Mouse (Mus musculus): ENCODE data around the gene Fgfr2.
A peak's percentile ranks its signal among the peaks of the same experiment; 100 is the strongest.

Fgfr2 gene

GRCm38 (mm10) chr7:133123244-133123998 lies at the start of gene Fgfr2:
Gene Fgfr2 (minus strand): TSS chr7:133123350.
- peak; percentile 85 to 90 for DNase-seq

GRCm38 (mm10) chr7:133171403-133172032 lies 48.4 kb upstream of the Fgfr2 start:
- DNase-seq, result peak; percentile 44 to 49

DNA sequence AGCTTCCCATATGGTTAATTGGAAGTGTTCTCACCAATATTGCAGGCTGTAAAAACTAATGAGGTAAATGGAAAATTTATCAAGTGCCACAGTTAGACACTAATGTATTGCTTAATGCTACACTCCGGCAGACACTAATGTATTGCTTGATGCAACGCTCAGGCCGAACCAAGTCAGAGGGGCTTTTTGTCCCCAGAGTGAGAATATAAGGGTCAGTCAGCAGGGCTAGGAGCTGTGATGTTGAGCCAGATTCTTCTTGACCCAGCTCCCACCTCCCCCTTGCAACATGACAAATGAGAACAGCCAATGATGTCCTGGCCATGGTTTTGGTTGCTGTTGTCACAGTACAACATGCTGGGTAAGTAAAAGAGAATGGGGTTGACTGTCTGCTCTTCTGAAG lies 45.8 kb upstream of the Fgfr2 start:
- no peak for DNase-seq

DNA sequence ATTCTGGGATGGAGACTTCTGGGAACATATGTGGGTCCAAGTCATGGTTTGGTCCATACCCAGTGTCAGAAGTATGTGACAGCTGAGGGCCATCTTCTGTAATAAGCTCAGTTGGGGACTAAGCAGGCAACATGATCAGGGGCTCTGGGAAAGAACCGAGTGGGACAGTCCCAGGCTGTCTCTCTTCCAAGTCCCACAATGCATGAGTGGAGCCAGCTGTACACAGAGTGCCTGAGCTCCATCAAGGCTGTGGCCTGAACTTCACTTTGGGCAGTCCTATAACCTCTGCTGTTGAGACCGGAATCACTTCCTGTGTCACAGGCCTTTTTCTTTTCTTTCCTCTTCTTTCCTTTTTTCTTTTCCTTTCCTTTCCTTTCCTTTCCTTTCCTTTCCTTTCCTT lies 44.8 kb upstream of the Fgfr2 start:
- DNase-seq, result no peak

DNA sequence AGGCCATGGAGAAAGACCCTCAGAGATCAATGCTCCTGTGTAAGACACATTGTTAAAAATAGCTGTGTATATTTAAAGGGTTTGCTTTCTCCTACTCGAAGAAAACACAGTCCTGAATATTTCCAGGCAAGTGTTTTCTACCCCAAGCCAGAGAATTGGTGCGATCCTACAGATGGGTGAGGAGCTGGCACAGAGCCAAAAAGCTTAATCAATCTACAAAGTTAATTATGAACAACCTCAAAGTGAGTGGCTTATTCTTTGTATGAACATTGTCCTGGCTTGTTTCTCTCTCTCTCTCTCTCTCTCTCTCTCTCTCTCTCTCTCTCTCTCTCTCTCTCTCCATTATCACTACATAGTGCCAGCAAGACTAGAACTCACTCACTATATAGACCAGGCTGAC lies 41.6 kb upstream of the Fgfr2 start:
- peak; percentile 28 to 56 for DNase-seq

- no peak for DNase-seq
These were observed 39.9 kb upstream of the Fgfr2 start for GRCm38 (mm10) chr7:133163011-133163410.

DNA sequence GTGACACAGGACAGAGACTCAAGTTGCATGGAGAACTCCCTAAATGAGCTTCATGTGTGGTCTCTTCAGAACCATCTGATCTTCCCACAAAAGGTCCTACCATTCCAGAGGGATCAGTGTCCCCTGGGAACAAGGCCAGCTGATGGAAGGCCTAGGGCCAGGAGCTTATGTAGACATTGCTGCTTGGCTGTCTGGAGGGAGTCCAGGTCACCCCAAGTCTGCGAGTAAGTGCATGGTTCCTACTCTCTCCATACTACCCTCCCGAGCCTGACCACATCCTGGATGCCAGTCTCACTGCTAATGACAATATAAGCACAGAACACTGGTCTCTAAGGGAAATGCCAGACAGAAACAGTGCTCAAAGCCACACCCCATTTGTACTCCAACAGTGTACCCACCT lies 39.0 kb upstream of the Fgfr2 start:
- no peak for DNase-seq

DNA sequence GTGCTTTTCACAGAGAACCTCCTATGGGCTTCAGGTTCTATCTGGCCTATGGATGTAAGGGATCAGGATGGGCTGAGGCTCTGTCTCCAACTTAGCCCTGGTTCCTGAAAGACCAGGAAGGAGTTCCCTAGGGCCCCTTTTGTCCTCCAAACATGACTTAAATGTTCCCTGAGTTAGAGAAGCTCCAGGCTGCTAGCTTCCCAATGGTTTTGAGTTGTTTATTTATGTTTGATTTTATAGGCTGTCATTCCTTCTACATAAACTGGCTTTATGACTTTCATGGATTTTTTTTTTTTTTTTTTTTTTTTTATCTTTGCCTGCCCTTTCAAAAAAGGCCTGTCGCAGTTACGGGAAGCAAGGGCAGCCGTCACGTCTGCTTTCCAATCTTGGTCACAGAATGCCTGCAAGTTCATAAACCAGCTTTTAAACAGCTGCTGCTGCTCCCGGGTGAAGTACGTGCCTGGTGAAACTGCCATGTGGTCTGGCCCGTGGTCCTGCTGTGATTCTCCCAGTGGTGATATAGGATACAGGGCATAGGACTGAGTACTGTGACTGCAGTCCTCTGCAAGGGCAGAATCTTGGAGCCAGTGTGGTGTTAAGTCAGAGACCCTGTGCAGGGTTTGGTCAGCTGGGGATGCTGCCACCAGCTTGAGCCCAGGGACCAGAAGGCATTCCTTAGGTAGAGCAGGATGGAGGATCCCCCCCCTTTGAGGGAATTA lies 38.4 kb upstream of the Fgfr2 start:
- DNase-seq, result no peak

DNA sequence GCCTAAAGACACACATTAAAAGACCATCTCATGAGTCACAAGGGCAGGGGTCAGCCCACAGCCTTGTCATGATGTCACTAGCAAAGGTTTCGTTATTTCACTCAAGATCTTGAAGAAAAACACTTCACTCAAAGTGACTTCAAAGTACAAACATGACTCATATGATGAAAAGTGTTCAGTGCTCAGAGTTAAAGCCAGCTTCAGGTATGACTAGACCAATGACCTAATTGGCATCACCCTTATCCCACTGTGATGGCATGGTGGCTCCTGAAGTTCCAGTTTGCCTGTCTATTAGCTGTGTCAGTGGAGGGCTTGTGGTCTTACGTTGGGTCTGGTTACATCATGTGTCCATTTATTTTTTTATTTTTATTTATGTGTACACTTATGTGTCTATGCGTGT lies 36.4 kb upstream of the Fgfr2 start:
- no peak for DNase-seq

DNA sequence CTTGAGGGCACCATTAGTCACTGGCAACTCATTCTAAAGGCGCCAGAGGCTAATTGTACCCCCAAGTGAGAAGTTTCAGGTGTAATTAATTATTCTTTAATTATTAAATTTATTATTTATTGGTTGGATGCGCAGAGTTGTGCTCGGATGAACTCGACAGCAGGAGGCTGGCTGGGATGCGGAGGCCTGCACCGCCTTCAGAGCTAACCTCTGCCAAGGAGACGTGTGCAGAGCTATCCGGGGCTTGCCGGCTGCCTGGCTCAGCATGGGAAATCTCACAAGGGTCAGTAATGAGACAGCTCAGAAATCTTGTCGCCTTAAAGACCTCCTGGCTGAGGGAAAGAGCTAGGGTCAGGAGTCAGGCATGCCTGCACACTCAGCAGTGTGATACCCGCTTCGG lies 32.5 kb upstream of the Fgfr2 start:
- peak; percentile 54 to 60 for DNase-seq

GRCm38 (mm10) chr7:133154846-133155245 lies 31.7 kb upstream of the Fgfr2 start:
- DNase-seq, result peak; percentile 64 to 71

DNA sequence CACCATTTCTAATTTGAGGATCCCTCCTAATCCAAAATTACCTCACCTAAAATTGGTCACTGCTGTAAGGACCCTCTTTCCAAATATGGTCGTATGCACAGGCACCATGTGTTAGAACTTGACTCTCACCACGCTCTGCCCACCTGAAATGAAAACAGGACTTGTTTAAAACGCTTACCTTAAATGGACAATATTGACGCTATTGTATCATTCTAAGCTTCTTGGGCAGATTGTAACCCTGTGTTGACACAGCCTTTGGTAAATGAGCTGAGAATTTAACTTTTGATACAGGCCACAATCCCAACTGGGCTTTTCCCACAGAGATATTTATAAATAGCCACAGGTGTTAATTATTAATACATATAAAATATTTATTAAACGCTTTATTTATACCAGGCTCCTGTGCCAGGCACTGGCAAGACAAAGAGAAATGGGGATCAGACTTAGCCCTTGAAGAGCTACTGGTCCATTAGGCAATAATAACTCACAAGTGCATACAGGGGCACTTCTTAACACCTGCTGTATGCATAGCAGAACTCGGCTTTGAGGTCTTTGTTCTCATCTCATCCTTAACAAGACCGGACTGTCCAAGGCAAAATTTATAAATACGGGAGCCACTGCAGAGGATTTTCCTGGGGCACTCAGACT lies 16.7 kb upstream of the Fgfr2 start:
- DNase-seq, result no peak

GRCm38 (mm10) chr7:133133552-133133951 lies 10.4 kb upstream of the Fgfr2 start:
- DNase-seq, result no peak

- DNase-seq, result no peak
These were observed 9.6 kb upstream of the Fgfr2 start for GRCm38 (mm10) chr7:133132702-133133101.

- peak; percentile 42 to 50 for DNase-seq
These were observed 1.7 kb upstream of the Fgfr2 start for GRCm38 (mm10) chr7:133124701-133125485.

DNA sequence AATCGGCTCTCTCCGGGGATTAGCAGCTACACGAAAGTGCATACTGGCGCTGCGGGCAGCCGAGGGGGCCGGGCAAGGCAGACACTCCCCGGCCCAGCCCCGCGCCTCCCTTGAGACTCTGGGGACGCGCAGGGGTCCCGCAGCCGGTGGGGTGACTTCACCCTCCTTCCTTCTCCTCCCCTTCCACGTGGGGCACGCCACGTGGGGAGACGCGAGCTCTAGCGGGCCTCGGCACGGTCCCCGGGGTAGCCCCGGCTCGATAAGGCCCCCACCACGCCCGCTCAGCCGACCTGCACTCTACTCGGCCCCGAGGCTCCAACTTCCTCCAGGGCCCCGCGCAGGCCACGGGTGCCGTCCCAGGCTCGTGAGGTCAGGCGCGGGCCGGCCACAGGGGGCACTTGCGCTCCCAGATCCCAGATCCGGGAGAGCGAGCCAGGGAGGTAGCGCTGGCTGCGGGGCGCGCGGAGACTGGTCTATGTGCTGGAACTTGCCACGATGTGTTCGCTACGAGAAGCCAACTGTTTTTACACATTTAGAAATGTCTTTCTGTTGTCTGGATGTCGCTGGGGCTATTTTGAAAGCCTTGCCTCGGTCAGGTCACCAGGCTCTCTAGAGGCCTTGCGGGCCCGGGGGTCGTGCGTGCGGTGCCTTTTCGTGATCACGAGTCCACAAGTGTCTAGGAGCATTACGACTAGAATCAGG lies 1.0 kb upstream of the Fgfr2 start, which contains the start of gene Ctbp2:
Ctbp2 (minus strand) TSS at position 356 of the 702 bp plus-strand sequence.
- peak; percentile 81 to 85 for DNase-seq

DNA sequence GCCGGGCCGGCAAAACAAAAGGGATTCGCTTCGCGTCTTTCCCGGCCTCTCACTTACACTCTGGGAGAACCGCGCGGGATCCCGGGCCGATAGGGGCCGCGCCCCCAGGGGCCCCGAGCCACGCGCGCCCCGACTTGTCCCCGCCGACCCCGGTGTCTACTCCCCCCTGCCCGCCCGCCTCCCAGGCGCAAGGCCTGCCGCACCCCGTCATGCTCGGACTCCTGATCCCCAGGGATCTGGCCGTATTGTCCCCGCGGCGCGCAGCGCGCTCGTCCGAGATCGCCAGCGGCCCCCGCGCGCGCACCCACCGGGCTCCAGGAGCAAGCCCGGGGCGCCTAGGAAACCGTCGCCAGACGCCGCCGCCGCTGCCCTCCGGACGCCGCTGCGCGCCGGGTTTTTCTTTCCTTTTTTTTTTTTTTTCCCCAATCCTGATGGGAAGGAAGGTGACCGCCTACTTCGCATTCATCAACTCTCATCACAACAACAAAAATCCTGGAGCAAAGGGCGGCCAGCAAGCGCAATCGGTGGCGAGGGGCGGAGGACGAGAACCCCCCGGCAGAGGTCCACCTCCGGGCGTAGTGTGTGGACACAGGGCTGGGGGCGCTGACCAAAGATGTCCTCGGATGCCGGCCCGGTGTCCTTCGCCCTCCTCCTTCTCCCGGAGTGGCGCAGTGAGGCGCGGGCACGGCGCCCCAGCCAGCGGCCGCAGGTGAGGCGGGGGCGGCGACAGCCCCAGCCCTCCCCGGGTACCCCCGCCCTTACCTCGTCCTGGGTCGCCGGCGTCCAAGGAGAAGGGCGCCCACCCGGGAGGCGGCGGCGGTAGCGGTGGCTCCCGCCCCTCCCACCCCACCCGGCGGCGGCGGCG lies 539 bp downstream of the Fgfr2 start:
- peak; percentile 70 to 80 for DNase-seq

DNA sequence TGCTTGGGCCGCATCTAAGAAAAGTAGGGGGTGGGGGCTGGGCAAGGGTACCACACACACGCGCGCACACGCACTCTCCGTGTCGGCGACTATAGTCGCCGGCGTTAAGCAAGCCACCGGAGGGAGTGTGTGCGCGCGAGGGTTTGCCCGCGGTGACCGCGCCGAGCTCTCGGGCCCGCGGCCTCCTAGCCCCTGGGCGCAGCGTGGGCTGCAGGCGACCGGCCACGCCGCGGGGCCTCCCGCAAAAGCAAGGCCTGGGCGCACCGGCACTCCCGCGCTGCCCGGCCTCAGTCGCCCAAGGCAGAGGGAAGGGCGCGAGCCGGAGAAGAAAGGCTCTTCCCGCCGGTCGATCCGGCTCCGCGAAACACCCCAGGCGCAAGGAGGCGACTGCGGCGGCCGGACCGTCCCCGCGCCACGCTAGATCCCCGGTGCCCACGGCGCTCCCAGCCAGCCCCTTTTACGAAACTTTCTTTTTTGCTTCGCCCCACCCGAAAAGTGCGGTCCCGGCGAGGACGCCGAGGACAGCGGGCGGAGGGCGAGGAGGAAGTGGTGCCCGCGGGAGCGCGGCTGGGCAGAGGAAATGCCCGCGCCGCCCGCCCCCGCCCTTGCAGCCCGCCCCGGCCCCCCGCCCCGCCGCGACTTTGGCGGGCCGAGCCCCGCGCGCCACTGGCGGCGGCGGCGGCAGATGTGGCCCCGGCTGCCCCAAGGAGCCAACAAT lies 1.3 kb downstream of the Fgfr2 start:
- peak; percentile 69 to 70 for DNase-seq

DNA sequence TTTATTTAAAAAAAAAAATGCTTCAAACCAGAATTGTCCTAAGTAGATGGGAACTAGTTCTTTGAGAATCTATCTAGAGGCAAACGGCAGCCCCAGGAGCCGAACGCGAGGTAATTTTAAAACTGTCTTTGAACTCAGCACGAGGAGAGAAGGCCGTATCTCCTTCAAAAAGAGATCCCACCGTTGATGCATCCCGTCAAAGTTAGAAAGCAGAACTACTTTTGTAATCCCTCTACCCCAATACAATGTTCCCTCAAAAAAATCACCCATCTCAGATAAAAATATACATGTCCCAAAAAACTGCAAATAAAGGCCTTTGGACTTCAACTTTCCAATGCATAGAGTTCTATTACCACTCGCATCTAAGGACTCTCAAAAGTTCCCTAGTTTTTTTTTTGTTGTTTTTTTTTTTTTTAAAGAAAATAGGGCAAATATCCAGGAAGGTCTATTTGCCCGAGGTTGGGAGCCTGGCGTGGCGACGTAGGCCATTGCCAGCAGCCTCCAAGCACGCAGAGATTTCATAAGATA lies 2.0 kb downstream of the Fgfr2 start:
- no peak for DNase-seq
